Mouse (Mus musculus): Measurements from ENCODE around the gene Spesp1. TPM values are rescaled to one million over a fixed set of nuclear protein-coding genes. Genes with fewer than 3 reads are reported as not detected.

Gene Spesp1
- polyA plus RNA-seq, 1 experiment from 2014 or later: not detected

DNA sequence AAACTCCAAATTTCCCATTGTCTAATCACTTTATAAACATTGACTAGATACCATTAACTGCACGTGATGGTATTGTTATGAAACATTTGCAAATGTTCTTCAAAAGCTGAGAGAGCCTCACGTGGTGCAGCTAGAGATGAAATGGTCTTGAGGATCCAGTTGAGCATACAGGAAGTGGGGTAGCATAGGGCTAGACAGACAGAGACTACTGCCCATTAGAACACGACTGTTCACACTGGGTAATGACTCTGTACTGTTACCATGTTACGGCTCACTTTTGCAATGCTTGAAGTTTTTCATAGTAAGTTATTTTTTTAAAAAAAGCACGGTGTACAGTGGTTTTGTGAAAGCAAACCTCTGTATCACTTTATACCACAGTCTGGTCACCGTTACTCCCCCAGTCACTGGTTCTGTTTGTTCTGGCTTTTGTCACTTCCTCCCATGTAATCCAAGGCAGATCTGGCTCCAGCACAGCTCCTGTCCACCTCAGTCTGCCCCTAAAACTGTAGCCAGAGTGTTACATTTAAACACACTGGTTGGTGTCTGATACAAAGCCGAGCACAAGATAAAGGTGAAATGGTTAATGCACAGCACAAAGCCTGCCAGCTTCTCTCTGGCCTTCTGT lies 11.1 kb downstream of the Spesp1 start:
- Histone ChIP-seq H3K9ac (no peak overlapping the region), H3K9me3 (replicated peaks) (no peaks in the 10 kb centered on the region), H3K4me2 (replicated peaks) (no peak overlapping the region), H3K27ac (replicated peaks) (no peak overlapping the region), H3K4me3 (replicated peaks) (no peak overlapping the region), H3K36me3 (no peaks in the 10 kb centered on the region), H3K27me3 (no peaks in the 10 kb centered on the region), H3K4me1 (no peaks in the 10 kb centered on the region)
- 53% methylated on average over 7 of the region's 7 CpGs for WGBS
- ATAC-seq (ENCODE audit: insufficient number of reproducible peaks, low FRiP score, low TSS enrichment, low read depth): no peak

DNA sequence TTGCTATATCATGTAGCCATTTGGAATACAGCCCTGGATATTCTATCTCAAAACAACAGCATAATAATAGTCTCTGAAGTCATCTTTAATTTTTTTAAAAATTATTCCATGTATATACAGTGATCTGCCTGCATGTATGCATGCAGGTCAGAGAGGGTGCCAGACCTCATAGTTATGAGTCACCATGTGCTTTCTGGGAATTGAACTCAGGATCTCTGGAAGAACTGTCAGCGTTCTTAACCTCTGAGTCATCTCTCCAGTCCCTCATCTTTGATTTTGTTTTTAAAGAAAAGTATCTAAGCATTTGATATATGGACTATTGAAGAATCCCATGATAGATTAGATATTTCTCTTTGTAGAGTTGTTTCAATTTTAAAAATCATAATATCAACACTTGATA lies 12.8 kb downstream of the Spesp1 start:
- no peaks in the 10 kb centered on the region for H3K36me3 ChIP-seq
- no peak overlapping the region for H3K9ac ChIP-seq
- H3K27me3 ChIP-seq: no peaks in the 10 kb centered on the region
- no peak overlapping the region for H3K4me2 ChIP-seq (replicated peaks)
- no peak for ATAC-seq (ENCODE audit: insufficient number of reproducible peaks, low FRiP score, low TSS enrichment, low read depth)
- H3K4me3 ChIP-seq (replicated peaks): no peak overlapping the region
- no peak overlapping the region for H3K27ac ChIP-seq (replicated peaks)
- 74% methylated on average over 1 of the region's 1 CpGs for WGBS
- no peaks in the 10 kb centered on the region for H3K4me1 ChIP-seq
- H3K9me3 ChIP-seq (replicated peaks): no peaks in the 10 kb centered on the region

DNA sequence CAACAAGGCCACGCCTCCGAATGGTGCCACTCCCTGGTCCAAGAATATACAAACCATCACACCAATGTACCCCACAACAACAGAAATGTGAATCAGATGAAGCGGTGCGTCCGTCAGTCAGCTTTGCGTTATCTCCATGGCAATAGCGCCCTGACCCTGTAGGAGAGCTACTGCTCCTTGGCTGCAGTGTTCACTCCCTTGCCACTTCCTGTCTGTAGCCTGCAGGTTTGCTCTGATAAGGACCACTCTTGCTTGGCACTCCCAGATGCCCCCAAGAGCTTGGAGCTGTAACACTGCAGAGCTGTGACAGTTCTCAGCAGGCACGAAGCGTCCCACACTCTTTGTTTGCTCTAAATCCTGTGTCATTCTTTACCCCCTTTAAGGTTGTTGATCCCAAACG lies 16.7 kb downstream of the Spesp1 start:
- no peak overlapping the region for H3K27ac ChIP-seq (replicated peaks)
- ATAC-seq (ENCODE audit: insufficient number of reproducible peaks, low FRiP score, low TSS enrichment, low read depth): no peak
- H3K36me3 ChIP-seq: no peaks in the 10 kb centered on the region
- H3K4me3 ChIP-seq (replicated peaks): no peak overlapping the region
- no peaks in the 10 kb centered on the region for H3K27me3 ChIP-seq
- no peak overlapping the region for H3K9ac ChIP-seq
- no peaks in the 10 kb centered on the region for H3K9me3 ChIP-seq (replicated peaks)
- no peak overlapping the region for H3K4me2 ChIP-seq (replicated peaks)
- H3K4me1 ChIP-seq: no peaks in the 10 kb centered on the region
- WGBS: 78% methylated on average over 10 of the region's 10 CpGs

DNA sequence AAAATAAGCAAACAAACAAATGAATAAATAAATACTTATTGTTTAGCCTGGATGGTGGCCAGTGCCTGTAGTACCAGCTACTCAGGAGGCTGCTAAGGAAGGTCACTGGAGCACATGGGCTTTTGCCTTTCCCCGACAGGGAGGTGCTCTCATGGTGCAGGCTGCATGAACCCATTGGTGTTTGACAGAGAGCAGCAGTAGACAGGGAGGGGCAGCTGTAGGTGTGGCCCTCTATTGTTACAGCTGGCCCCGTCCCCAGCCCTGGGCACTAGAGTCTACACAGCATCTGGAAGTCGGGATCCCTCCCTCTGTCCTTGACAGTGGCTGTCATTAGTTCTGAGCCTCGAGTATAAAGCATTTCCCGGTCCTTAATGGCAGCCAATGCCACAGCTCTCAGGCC lies 18.4 kb downstream of the Spesp1 start:
- Histone ChIP-seq H3K4me2 (replicated peaks) (no peak overlapping the region), H3K36me3 (no peaks in the 10 kb centered on the region), H3K9me3 (replicated peaks) (no peaks in the 10 kb centered on the region), H3K9ac (no peak overlapping the region), H3K27ac (replicated peaks) (no peak overlapping the region), H3K4me1 (no peaks in the 10 kb centered on the region), H3K4me3 (replicated peaks) (no peak overlapping the region), H3K27me3 (no peaks in the 10 kb centered on the region)
- WGBS: 57% methylated on average over 5 of the region's 5 CpGs
- ATAC-seq (ENCODE audit: insufficient number of reproducible peaks, low FRiP score, low TSS enrichment, low read depth): no peak

DNA sequence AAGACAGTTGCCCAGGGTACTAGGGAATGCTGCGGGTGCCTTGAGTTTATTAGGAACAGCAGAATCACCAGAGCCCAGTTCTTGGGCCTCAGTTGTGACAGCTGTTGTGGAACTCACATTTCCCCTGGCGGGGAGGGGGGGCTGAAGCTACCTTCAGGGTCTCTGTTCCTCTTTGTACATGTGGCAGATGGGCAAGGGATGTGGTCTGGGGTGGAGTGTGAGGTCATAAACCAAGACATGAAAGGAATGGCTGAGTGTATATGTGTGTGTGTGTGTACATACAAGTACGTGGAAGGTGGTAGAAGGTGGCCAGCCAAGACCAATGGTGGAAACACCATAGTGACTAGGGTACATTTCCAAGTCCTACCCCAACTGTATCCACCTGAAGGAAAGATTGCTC lies 20.6 kb downstream of the Spesp1 start:
- Histone ChIP-seq H3K9ac (no peak overlapping the region), H3K4me1 (no peaks in the 10 kb centered on the region), H3K36me3 (no peaks in the 10 kb centered on the region), H3K4me2 (replicated peaks) (no peak overlapping the region), H3K9me3 (replicated peaks) (no peaks in the 10 kb centered on the region), H3K27me3 (no peaks in the 10 kb centered on the region), H3K27ac (replicated peaks) (no peak overlapping the region), H3K4me3 (replicated peaks) (no peak overlapping the region)
- WGBS: 74% methylated on average over 3 of the region's 3 CpGs
- ATAC-seq (ENCODE audit: insufficient number of reproducible peaks, low FRiP score, low TSS enrichment, low read depth): no peak

DNA sequence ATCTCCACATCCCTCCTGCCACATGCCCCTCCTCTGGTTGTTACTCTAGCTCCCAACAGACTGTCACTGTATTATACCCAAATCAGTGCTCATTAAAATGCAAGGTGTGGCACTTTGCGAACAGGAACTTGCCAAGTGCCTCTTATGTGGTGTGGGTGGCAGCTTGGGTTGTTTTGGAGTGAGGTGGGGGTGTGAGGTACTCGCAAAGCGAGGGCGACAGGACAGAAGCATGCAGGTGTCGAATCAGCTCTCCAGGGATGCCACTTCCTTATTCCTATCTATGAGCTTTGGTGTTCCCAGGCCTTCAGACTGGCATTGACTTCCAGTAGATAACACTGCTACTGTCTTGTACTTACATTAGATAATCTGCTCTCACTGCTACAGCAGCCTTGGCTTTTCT lies 21.0 kb downstream of the Spesp1 start:
- 83% methylated on average over 5 of the region's 5 CpGs for WGBS
- no peak overlapping the region for H3K27ac ChIP-seq (replicated peaks)
- H3K36me3 ChIP-seq: no peaks in the 10 kb centered on the region
- H3K4me3 ChIP-seq (replicated peaks): no peak overlapping the region
- H3K9me3 ChIP-seq (replicated peaks): no peaks in the 10 kb centered on the region
- ATAC-seq (ENCODE audit: insufficient number of reproducible peaks, low FRiP score, low TSS enrichment, low read depth): no peak
- no peaks in the 10 kb centered on the region for H3K27me3 ChIP-seq
- no peak overlapping the region for H3K9ac ChIP-seq
- H3K4me2 ChIP-seq (replicated peaks): no peak overlapping the region
- 0 out of 2 replicates have a peak, but pooled peaks cover 2% of the 10 kb centered on the region for H3K4me1 ChIP-seq

GRCm38 (mm10) chr9:62258005-62258404 lies 24.0 kb downstream of the Spesp1 start:
- no peaks in the 10 kb centered on the region for H3K36me3 ChIP-seq
- H3K4me3 ChIP-seq (replicated peaks): no peak overlapping the region
- no peak for ATAC-seq (ENCODE audit: insufficient number of reproducible peaks, low FRiP score, low TSS enrichment, low read depth)
- H3K4me1 ChIP-seq: 0 out of 2 replicates have a peak, but pooled peaks cover 3% of the 10 kb centered on the region
- H3K4me2 ChIP-seq (replicated peaks): no peak overlapping the region
- H3K9ac ChIP-seq: no peak overlapping the region
- no peaks in the 10 kb centered on the region for H3K9me3 ChIP-seq (replicated peaks)
- H3K27me3 ChIP-seq: no peaks in the 10 kb centered on the region
- 89% methylated on average over 11 of the region's 11 CpGs for WGBS
- no peak overlapping the region for H3K27ac ChIP-seq (replicated peaks)

- no peak for ATAC-seq (ENCODE audit: insufficient number of reproducible peaks, low FRiP score, low TSS enrichment, low read depth)
- Histone ChIP-seq H3K4me1 (0 out of 2 replicates have a peak, but pooled peaks cover 3% of the 10 kb centered on the region), H3K9ac (no peak overlapping the region), H3K27me3 (no peaks in the 10 kb centered on the region), H3K4me3 (replicated peaks) (no peak overlapping the region), H3K27ac (replicated peaks) (no peak overlapping the region), H3K36me3 (no peaks in the 10 kb centered on the region), H3K4me2 (replicated peaks) (no peak overlapping the region), H3K9me3 (replicated peaks) (no peaks in the 10 kb centered on the region)
- WGBS: 61% methylated on average over 9 of the region's 9 CpGs
Observed at GRCm38 (mm10) chr9:62255896-62256576, 26.0 kb downstream of the Spesp1 start.

- Histone ChIP-seq H3K4me2 (replicated peaks) (no peak overlapping the region), H3K4me1 (0 out of 2 replicates have a peak, but pooled peaks cover 3% of the 10 kb centered on the region), H3K9me3 (replicated peaks) (no peaks in the 10 kb centered on the region), H3K27me3 (no peaks in the 10 kb centered on the region), H3K27ac (replicated peaks) (no peak overlapping the region), H3K36me3 (no peaks in the 10 kb centered on the region), H3K4me3 (replicated peaks) (no peak overlapping the region), H3K9ac (no peak overlapping the region)
- 18% methylated on average over 3 of the region's 3 CpGs for WGBS
- ATAC-seq (ENCODE audit: insufficient number of reproducible peaks, low FRiP score, low TSS enrichment, low read depth): no peak
Observed at GRCm38 (mm10) chr9:62253736-62254443, 28.1 kb downstream of the Spesp1 start.

- no peak overlapping the region for H3K4me2 ChIP-seq (replicated peaks)
- no peaks in the 10 kb centered on the region for H3K27me3 ChIP-seq
- 87% methylated on average over 4 of the region's 4 CpGs for WGBS
- H3K36me3 ChIP-seq: no peaks in the 10 kb centered on the region
- no peak overlapping the region for H3K9ac ChIP-seq
- no peaks in the 10 kb centered on the region for H3K9me3 ChIP-seq (replicated peaks)
- H3K4me3 ChIP-seq (replicated peaks): no peak overlapping the region
- ATAC-seq (ENCODE audit: insufficient number of reproducible peaks, low FRiP score, low TSS enrichment, low read depth): no peak
- no peak overlapping the region for H3K27ac ChIP-seq (replicated peaks)
- no peaks in the 10 kb centered on the region for H3K4me1 ChIP-seq
Observed at GRCm38 (mm10) chr9:62250296-62250695, 31.7 kb downstream of the Spesp1 start.

- Histone ChIP-seq H3K9me3 (replicated peaks) (no peaks in the 10 kb centered on the region), H3K36me3 (no peaks in the 10 kb centered on the region), H3K4me2 (replicated peaks) (no peak overlapping the region), H3K27me3 (no peaks in the 10 kb centered on the region), H3K27ac (replicated peaks) (no peak overlapping the region), H3K4me1 (peaks cover 5% of the 10 kb centered on the region), H3K9ac (no peak overlapping the region), H3K4me3 (replicated peaks) (no peak overlapping the region)
- no peak for ATAC-seq (ENCODE audit: insufficient number of reproducible peaks, low FRiP score, low TSS enrichment, low read depth)
- 62% methylated on average over 4 of the region's 4 CpGs for WGBS
Observed at GRCm38 (mm10) chr9:62246380-62246942, 35.5 kb downstream of the Spesp1 start.
